Comparison of ENCODE assay signal across 28 mouse cellular contexts in genomic region chr16:22372225-22372624, GRCm38 (mm10).
A peak's percentile ranks its signal among the peaks of the same experiment; 100 is the strongest.
DNase-seq lines count a peak whose midpoint lies in the region; ATAC-seq and TF ChIP-seq lines count a peak whose summit lies in the region.
"Had no signal": no experiment of that assay in that cellular context is flagged by ENCODE, and none has a peak within 500 bp of the region (broad histone marks: within the 10 kb centered on the region; RNA-seq: fewer than 3 reads in every experiment).

No protein-coding gene starts in this region.

- H3K9me3 ChIP-seq in lung, embryonic 14.5 days (ENCODE audit: low read depth, low read length) = no peaks in the 10 kb centered on the region
- H3K9me3 ChIP-seq in midbrain, embryonic 11.5 days (ENCODE audit: control insufficient read depth, low read length) = no peaks in the 10 kb centered on the region
- H3K9me3 ChIP-seq in midbrain, embryonic 16.5 days (replicated peaks; ENCODE audit: control insufficient read depth, low read length, poor library complexity, severe bottlenecking) = no peaks in the 10 kb centered on the region
- H3K9me3 ChIP-seq: embryonic facial prominence, embryonic 13.5 days; forebrain, embryonic 12.5 days; forebrain, embryonic 15.5 days; G1E; heart, embryonic 10.5 days; heart, embryonic 13.5 days had no signal

- peaks cover 2% of the 10 kb centered on the region; the same call in 1 of the 2 replicates for H3K4me1 ChIP-seq in kidney, adult 2 months (ENCODE audit: control insufficient read depth, insufficient read depth, low read length)
- no peaks in the 10 kb centered on the region for H3K4me1 ChIP-seq in lung, embryonic 14.5 days (ENCODE audit: insufficient read depth)
- no peaks in the 10 kb centered on the region for H3K4me1 ChIP-seq in midbrain, embryonic 11.5 days (ENCODE audit: control insufficient read depth, insufficient read depth, low read length)
- peaks cover 2% of the 10 kb centered on the region; the same call in 1 of the 2 replicates for H3K4me1 ChIP-seq in midbrain, embryonic 16.5 days (ENCODE audit: control insufficient read depth, insufficient read depth, low read length)
- H3K4me1 ChIP-seq: forebrain, embryonic 12.5 days; forebrain, embryonic 15.5 days had no signal

- H3K27me3 ChIP-seq in kidney, adult 2 months (replicated peaks; ENCODE audit: control insufficient read depth, insufficient read depth, low read length) = no peaks in the 10 kb centered on the region
- no peaks in the 10 kb centered on the region for H3K27me3 ChIP-seq in lung, embryonic 14.5 days (ENCODE audit: insufficient read depth, low read length)
- H3K27me3 ChIP-seq in midbrain, embryonic 11.5 days (ENCODE audit: control insufficient read depth, insufficient read depth, low read length) = no peaks in the 10 kb centered on the region
- H3K27me3 ChIP-seq in midbrain, embryonic 16.5 days (ENCODE audit: control insufficient read depth, insufficient read depth, low read depth, low read length) = no peaks in the 10 kb centered on the region
- H3K27me3 ChIP-seq: CH12.LX; embryonic facial prominence, embryonic 13.5 days; forebrain, embryonic 12.5 days; forebrain, embryonic 15.5 days; heart, embryonic 13.5 days; Patski had no signal

- H3K9ac ChIP-seq in lung, embryonic 14.5 days = no peak overlapping the region
- no peak overlapping the region for H3K9ac ChIP-seq in midbrain, embryonic 11.5 days (ENCODE audit: low read length)
- H3K9ac ChIP-seq in midbrain, embryonic 16.5 days (ENCODE audit: low read depth, low read length) = no peak overlapping the region
- H3K9ac ChIP-seq: forebrain, embryonic 12.5 days; forebrain, embryonic 15.5 days; hindbrain, embryonic 14.5 days had no signal

- H3K27ac ChIP-seq in kidney, adult 2 months (ENCODE audit: insufficient read depth, low read depth, low read length) = peak overlapping the region; percentile 35
- H3K27ac ChIP-seq in lung, embryonic 14.5 days (ENCODE audit: low read depth) = peak overlapping the region; percentile 42; the same call in 1 of the 2 replicates
- H3K27ac ChIP-seq in midbrain, embryonic 11.5 days (ENCODE audit: low read depth, low read length) = no peak overlapping the region
- no peak overlapping the region for H3K27ac ChIP-seq in midbrain, embryonic 16.5 days (ENCODE audit: low read length)
- H3K27ac ChIP-seq: embryonic facial prominence, embryonic 13.5 days; forebrain, embryonic 12.5 days; forebrain, embryonic 15.5 days; heart, adult 2 months; heart, embryonic 13.5 days; hindbrain, embryonic 14.5 days had no signal

- H3K4me3 ChIP-seq in kidney, adult 2 months (ENCODE audit: insufficient read depth, low read depth, low read length) = no peak overlapping the region
- H3K4me3 ChIP-seq in lung, embryonic 14.5 days (ENCODE audit: low read depth, low read length) = no peak overlapping the region
- H3K4me3 ChIP-seq in midbrain, embryonic 11.5 days (ENCODE audit: low read depth, low read length) = no peak overlapping the region
- no peak overlapping the region for H3K4me3 ChIP-seq in midbrain, embryonic 16.5 days (ENCODE audit: low read depth, low read length)
- H3K4me3 ChIP-seq: embryonic facial prominence, embryonic 13.5 days; erythroblast, embryonic 14.5 days; forebrain, embryonic 12.5 days; forebrain, embryonic 15.5 days; heart, adult 2 months; heart, embryonic 13.5 days had no signal

- ATAC-seq in lung, embryonic 14.5 days (ENCODE audit: insufficient read depth) = no peak
- ATAC-seq in midbrain, embryonic 11.5 days (ENCODE audit: low FRiP score) = no peak
- no peak for ATAC-seq in midbrain, embryonic 16.5 days
- ATAC-seq: forebrain, embryonic 15.5 days; Patski had no signal

- TF ChIP-seq CTCF in kidney, adult 2 months (conservative IDR thresholded peaks at IDR 0.05; ENCODE audit: insufficient read depth, insufficient read length, low read depth, low read length) = no peak
- TF ChIP-seq CTCF in lung, embryonic 14.5 days (IDR thresholded peaks at IDR 0.05; ENCODE audit: low read depth) = no peak

- no peak for DNase-seq in kidney, adult 2 months
- no peak for DNase-seq in kidney, postnatal 10 days
- no peak for DNase-seq in lung, embryonic 14.5 days
- DNase-seq in lung, postnatal 14 days = no peak
- peak; percentile 53 for DNase-seq in midbrain, embryonic 11.5 days (ENCODE audit: low spot score, missing footprints)
- no peak for DNase-seq in frontal cortex, postnatal 10 days (ENCODE audit: low spot score in 2 of 2)
- DNase-seq: adrenal gland, postnatal 10 days; adrenal gland, postnatal 36 days; B cell, adult 2 months; cerebellum, adult 18-20 months; cerebellum, adult 9-10 months; cerebellum, postnatal 14 days; gastrocnemius, postnatal 10 days; gastrocnemius, postnatal 36 days; heart, adult 2 months; heart, postnatal 14 days; heart, postnatal 4 days had no signal

- H3K4me2 ChIP-seq in lung, embryonic 14.5 days = no peak overlapping the region
- no peak overlapping the region for H3K4me2 ChIP-seq in midbrain, embryonic 11.5 days
- H3K4me2 ChIP-seq in midbrain, embryonic 16.5 days (ENCODE audit: low read length) = no peak overlapping the region
- H3K4me2 ChIP-seq: forebrain, embryonic 12.5 days; forebrain, embryonic 15.5 days; hindbrain, embryonic 14.5 days had no signal

- WGBS in kidney, adult 2 months = 64% methylated on average over 1 of the region's 1 CpGs
- 77% methylated on average over 1 of the region's 1 CpGs for WGBS in lung, embryonic 14.5 days
- 83% methylated on average over 1 of the region's 1 CpGs for WGBS in midbrain, embryonic 11.5 days
- WGBS in midbrain, embryonic 16.5 days = 80% methylated on average over 1 of the region's 1 CpGs

- no peaks in the 10 kb centered on the region for H3K36me3 ChIP-seq in kidney, adult 2 months (ENCODE audit: control insufficient read depth, insufficient read depth, low read length)
- no peaks in the 10 kb centered on the region for H3K36me3 ChIP-seq in lung, embryonic 14.5 days (ENCODE audit: insufficient read depth)
- H3K36me3 ChIP-seq in midbrain, embryonic 11.5 days (ENCODE audit: control insufficient read depth, insufficient read depth, low read length) = no peaks in the 10 kb centered on the region
- no peaks in the 10 kb centered on the region for H3K36me3 ChIP-seq in midbrain, embryonic 16.5 days (ENCODE audit: control insufficient read depth, insufficient read depth, low read length)
- H3K36me3 ChIP-seq: embryonic facial prominence, embryonic 13.5 days; forebrain, embryonic 12.5 days; forebrain, embryonic 15.5 days; G1E; heart, embryonic 10.5 days; heart, embryonic 13.5 days had no signal

- no peak for TF ChIP-seq POLR2A in kidney, adult 2 months (IDR thresholded peaks at IDR 0.05; ENCODE audit: low read depth, low read length)

Comparison
In these comparisons a context has a peak if more than half of its experiments do, and no peak if none do; other contexts are left out.
1. H3K27ac ChIP-seq: peak in kidney, adult 2 months (single experiment) and lung, embryonic 14.5 days (single experiment); none in midbrain, embryonic 11.5 days (single experiment) and midbrain, embryonic 16.5 days (single experiment).